Mouse (Mus musculus): ENCODE measurements around the gene Hist2h3b. TPM values are rescaled to one million over a fixed set of nuclear protein-coding genes. Genes with fewer than 3 reads are reported as not detected.
"Not testable (repeated sequence)": the region's sequence is repeated elsewhere in the genome, so short reads cannot be mapped to it uniquely, and the experiment has no call there.

Gene Hist2h3b
- total and polyA plus RNA-seq, 3 experiments, result 12.1 to 1,421 (median 39.4) TPM

DNA sequence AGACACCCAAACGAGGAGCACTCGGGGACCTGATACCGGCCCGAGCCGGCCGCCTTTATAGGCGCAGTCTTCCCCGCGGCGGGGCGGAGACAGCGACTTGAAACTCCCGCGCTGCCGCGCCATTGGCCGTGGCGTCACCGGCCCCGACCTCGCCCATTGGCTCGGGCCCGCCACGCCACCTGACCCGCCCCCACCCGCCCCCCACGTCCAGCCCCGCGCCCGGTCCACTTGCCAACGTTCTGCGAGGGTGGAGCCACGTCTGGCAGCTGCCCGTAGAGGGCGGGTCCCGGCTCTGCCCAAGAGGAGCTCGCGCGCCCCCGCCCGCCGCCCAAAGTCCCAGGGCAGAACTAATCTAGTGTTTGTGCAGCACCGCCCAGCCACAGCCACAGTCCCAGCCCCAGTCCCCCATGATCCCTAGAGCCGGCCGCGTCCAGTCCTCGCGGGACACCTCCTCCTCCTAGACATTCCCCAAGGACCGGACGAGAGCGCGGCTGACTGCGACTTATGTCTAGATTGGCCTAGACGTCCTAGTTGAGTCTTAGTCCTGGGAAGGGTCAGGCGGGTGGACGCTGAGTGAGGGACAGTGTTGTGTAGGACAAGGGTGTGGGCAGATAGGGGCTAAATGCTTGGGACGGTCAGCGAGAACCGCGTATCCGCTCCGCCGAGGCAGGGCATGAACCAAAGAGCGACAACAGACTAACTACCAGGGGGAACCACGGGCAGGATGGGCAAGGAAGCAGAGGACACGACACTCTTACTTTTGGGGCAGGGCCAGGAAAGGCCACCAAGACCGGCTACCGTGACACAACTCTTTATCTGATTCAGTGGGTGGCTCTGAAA is 29.3 kb upstream of the Hist2h3b start, which contains the start of gene Hist2h3c2:
TSS of gene Hist2h3c2 (minus strand) at position 174 of the 840 bp plus-strand sequence.
- H3K27me3 ChIP-seq (replicated peaks); H3K79me2 ChIP-seq (replicated peaks; ENCODE audit: control insufficient read depth, extremely low read depth, insufficient read depth, poor library complexity, severe bottlenecking); dilution Hi-C loops (cut with MboI; ENCODE audit: extremely low pct_ligation_motif_present, extremely low pct_unique_long_range_greater_than_20kb, low sequenced_read_pairs); in situ Hi-C loops (cut with MboI; ENCODE audit: low pct_ligation_motif_present, low pct_unique_long_range_greater_than_20kb, low sequenced_read_pairs); DNase-seq (ENCODE audit: extremely low read depth); H3K36me3 ChIP-seq (replicated peaks in 1 of 2; ENCODE audit: control insufficient read depth in 1 of 2, insufficient read depth in 1 of 2, low read length in 1 of 2); H3K9me3 ChIP-seq (replicated peaks; ENCODE audit: low read length): not testable (repeated sequence)
- H3K4me3 ChIP-seq (replicated peaks in 1 of 3; ENCODE audit: low read depth in 2 of 3, low read length in 2 of 3, poor library complexity in 1 of 3), result peak within 1 kb of the TSS; percentile 55 to 84 (median 76)
- peak; percentile 56 for TF ChIP-seq POLR2A (IDR thresholded peaks at IDR 0.05; ENCODE audit: low read depth, low read length)
- peak; percentile 65 for TF ChIP-seq ZMIZ1 (IDR thresholded peaks at IDR 0.05; ENCODE audit: low read depth, low read length)
- peak; percentile 79 for TF ChIP-seq POLR2AphosphoS2 (IDR thresholded peaks at IDR 0.05; ENCODE audit: low read depth, low read length)
- peak within 1 kb of the TSS; percentile 31 for H3K4me2 ChIP-seq (ENCODE audit: insufficient read depth, low read depth, poor library complexity, severe bottlenecking)
- peaks cover 8 to 49% of the 10 kb centered on the region in 2 experiments for H3K4me1 ChIP-seq (ENCODE audit: control insufficient read depth in 1 of 2, insufficient read depth in 2 of 2)
- H3K9ac ChIP-seq (ENCODE audit: insufficient read depth, low read depth), result peak within 1 kb of the TSS; percentile 80
- H3K27ac ChIP-seq (ENCODE audit: insufficient read depth, low read depth), result peak within 1 kb of the TSS; percentile 98

DNA sequence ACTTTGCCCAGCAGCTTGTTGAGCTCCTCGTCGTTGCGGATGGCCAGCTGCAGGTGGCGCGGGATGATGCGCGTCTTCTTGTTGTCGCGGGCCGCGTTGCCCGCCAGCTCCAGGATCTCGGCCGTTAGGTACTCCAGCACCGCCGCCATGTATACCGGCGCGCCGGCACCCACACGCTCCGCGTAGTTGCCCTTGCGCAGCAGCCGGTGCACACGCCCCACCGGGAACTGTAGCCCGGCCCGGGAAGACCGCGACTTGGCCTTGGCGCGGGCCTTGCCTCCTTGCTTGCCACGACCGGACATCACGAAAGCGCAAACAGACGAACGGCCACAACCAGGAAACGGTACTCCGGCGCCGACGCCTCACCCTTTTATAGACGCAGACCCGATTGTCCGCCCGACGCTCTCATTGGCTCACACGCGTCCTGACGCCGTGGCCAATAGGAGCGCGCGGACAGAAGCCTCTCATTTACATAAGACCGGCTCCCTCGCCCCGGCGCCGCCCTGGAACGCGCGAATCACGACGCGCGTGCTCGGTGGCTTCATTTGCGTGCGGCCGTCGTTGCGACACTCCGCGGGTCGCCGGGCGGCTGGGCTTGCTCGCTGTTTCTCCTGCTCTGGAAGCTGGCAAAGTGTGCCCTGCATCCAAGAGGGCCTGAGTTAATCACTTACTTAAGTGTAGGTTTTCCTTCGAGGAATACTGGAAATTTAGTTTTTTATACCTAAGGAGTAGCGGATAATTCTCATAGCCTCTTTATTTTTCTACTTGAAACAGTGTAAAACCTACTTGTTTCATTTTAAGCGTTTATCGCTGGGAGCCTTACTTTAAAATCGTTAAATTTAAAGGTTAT is 28.3 kb upstream of the Hist2h3b start, which contains the start of gene Hist2h2aa2:
TSS of gene Hist2h2aa2 (minus strand) at position 328 of the 850 bp plus-strand sequence.
- Histone ChIP-seq H3K4me3 (replicated peaks in 1 of 3; ENCODE audit: low read depth in 2 of 3, low read length in 2 of 3, poor library complexity in 1 of 3) (peak within 1 kb of the TSS; percentile 39 to 68 (median 40)), H3K4me1 (ENCODE audit: control insufficient read depth in 1 of 2, insufficient read depth in 2 of 2) (peaks cover 10 to 48% of the 10 kb centered on the region in 2 experiments), H3K27ac (ENCODE audit: insufficient read depth, low read depth) (peak within 1 kb of the TSS; percentile 98), H3K9ac (ENCODE audit: insufficient read depth, low read depth) (peak within 1 kb of the TSS; percentile 95)
- H3K36me3 ChIP-seq (replicated peaks in 1 of 2; ENCODE audit: control insufficient read depth in 1 of 2, insufficient read depth in 1 of 2, low read length in 1 of 2); H3K27me3 ChIP-seq (replicated peaks); H3K4me2 ChIP-seq (ENCODE audit: insufficient read depth, low read depth, poor library complexity, severe bottlenecking); H3K9me3 ChIP-seq (replicated peaks; ENCODE audit: low read length); H3K79me2 ChIP-seq (replicated peaks; ENCODE audit: control insufficient read depth, extremely low read depth, insufficient read depth, poor library complexity, severe bottlenecking); in situ Hi-C loops (cut with MboI; ENCODE audit: low pct_ligation_motif_present, low pct_unique_long_range_greater_than_20kb, low sequenced_read_pairs); dilution Hi-C loops (cut with MboI; ENCODE audit: extremely low pct_ligation_motif_present, extremely low pct_unique_long_range_greater_than_20kb, low sequenced_read_pairs): not testable (repeated sequence)
- DNase-seq (ENCODE audit: extremely low read depth), result peak; percentile 63
- TF ChIP-seq ZMIZ1 (IDR thresholded peaks at IDR 0.05; ENCODE audit: low read depth, low read length) (peak; percentile 69; the same call in 1 of the 2 replicates), POLR2AphosphoS2 (IDR thresholded peaks at IDR 0.05; ENCODE audit: low read depth, low read length) (peak; percentile 6; the same call in 1 of the 2 replicates), TCF12 (IDR thresholded peaks at IDR 0.05; ENCODE audit: low read depth, low read length) (peak; percentile 86), POLR2A (IDR thresholded peaks at IDR 0.05; ENCODE audit: low read depth, low read length) (peak; percentile 61), TBP (conservative IDR thresholded peaks at IDR 0.05; ENCODE audit: low read depth, low read length) (peak; percentile 73; the same call in 1 of the 2 replicates), ELF1 (IDR thresholded peaks at IDR 0.05; ENCODE audit: low read depth, low read length) (0 out of 2 replicates have a peak, but pooled peaks have one; percentile 17), NRF1 (IDR thresholded peaks at IDR 0.05; ENCODE audit: low read depth, low read length) (peak; percentile 45; the same call in 1 of the 2 replicates), NELFE (IDR thresholded peaks at IDR 0.05; ENCODE audit: low read depth, low read length) (peak; percentile 53; the same call in 1 of the 2 replicates)

All from CH12.LX (cell line).